Mouse (Mus musculus) adrenal gland, adult 8-10 months (tissue): ENCODE data around the gene Rpl41. TPM values are rescaled to one million over a fixed set of nuclear protein-coding genes. Genes with fewer than 3 reads are reported as not detected.

Source experiments
- DNase-seq: peaks from one replicate; pipeline ENCODE4 v3.0.0; 2022
- total RNA-seq, 4 experiments: library from RNA; stranded (reverse); gene quantifications; 2 replicates each; pipeline ENCODE4 v1.2.4; 2022

Gene Rpl41
- total RNA-seq, result 1,000 to 10,000 TPM; 2,263 to 2,673 (median 2,524) TPM

GRCm38 (mm10) chr10:128548947-128549681 lies at the start of gene Rpl41:
Gene Rpl41, minus strand, starts transcription at chr10:128549305.
- peak; percentile 93 for DNase-seq

DNA sequence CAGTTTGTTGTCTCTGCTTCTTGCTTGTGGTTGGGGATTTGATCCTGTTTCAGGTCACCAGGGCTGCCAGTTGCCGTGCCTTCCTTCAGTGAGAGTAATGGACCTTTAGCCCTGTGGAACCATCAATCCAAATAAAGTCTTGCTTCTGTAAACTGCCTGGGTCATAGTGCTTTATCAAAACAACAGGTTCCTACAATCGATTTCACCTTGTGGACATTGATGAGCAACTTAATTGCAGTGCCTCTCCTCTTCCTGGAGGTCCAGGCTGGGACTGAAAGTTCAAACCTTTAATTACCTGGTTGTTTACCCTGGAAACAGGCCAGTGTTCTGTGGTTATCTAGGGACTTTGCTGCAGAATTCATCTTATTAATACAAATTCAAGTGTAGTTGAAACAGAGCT lies 49.4 kb upstream of the Rpl41 start:
- DNase-seq, result no peak

DNA sequence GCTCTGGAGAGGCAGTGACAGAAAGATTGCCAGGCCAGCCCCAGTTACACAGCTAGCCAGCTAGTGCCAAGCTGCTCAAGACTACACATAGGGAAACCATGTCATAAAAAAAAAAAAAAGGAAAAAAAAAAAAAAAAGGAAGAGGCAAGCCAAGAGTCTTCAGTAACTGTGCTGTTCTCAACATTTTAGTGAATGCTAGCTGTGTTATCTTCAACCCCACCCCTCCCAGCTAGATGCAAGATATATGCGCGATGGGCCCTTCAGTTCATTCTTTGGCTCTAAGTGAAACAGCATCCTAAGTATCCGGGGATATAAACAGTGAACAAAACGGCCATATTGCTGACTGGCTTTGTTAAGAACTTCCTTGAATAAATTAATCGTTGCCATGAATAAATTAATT lies 43.7 kb upstream of the Rpl41 start:
- no peak for DNase-seq

DNA sequence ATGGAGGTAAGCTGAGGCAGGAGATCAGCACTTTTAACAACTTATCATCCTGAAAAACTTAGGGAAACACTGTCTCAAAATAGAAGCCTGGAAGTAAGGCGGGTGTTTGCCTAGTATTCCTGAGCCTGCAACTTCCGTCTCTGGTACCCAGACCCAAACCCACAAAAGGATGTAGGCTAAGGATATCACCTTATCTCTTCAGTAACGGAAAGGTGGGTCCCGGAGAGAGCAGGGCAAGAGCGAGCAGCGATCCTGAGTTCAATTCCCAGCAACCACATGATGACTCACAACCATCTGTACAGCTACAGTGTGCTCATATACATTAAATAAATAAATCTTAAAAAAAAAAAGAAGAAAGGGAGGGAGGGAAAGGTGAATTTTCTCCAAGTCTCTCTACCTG lies 42.3 kb upstream of the Rpl41 start:
- DNase-seq, result no peak

GRCm38 (mm10) chr10:128590193-128590690 lies 41.1 kb upstream of the Rpl41 start:
- no peak for DNase-seq

- peak; percentile 29 for DNase-seq
Observed at GRCm38 (mm10) chr10:128589464-128590192, 40.5 kb upstream of the Rpl41 start, which contains the start of gene Erbb3. Gene Erbb3, minus strand, starts transcription at chr10:128589652.

GRCm38 (mm10) chr10:128588775-128589463 lies 39.8 kb upstream of the Rpl41 start:
- no peak for DNase-seq

DNA sequence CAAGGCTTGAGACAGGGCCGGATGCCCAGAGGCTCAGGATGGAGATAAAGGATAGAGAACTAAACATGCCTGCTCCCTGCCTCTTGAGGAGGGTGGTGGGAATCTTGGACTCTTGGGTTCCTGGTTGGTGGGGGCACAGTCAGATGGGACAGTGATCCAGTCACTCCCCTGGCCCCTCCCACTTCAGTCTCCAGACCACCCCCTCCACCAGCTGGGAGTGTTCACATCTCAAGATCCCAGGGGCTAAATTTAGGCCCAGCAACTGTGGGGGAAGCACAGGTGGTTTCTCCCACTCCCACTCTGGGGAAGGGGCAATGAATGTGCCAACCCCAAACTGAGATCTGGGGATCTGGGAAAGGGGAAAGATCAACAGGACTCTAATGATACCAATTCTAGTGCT lies 39.0 kb upstream of the Rpl41 start:
- no peak for DNase-seq

DNA sequence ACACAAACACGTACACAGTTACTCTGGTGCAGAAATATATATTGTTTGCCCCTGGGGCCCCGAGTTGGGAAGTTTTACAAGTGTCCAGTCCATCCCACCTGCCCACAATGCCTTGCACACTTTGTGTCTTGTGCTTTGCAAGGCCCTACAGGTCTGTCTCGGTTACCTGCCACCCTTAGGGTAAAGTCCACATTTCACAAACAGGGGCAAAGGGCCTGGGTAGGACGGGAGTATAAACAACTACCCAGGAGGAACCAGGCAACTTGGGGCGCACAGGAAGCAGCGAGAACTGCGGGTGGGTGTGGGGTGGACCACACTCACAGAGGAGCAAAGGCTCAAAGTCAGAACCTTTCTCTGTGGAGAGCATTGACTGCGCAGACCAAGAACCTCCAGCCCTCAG lies 38.6 kb upstream of the Rpl41 start:
- DNase-seq, result no peak

GRCm38 (mm10) chr10:128587120-128587519 lies 38.0 kb upstream of the Rpl41 start:
- DNase-seq, result no peak

DNA sequence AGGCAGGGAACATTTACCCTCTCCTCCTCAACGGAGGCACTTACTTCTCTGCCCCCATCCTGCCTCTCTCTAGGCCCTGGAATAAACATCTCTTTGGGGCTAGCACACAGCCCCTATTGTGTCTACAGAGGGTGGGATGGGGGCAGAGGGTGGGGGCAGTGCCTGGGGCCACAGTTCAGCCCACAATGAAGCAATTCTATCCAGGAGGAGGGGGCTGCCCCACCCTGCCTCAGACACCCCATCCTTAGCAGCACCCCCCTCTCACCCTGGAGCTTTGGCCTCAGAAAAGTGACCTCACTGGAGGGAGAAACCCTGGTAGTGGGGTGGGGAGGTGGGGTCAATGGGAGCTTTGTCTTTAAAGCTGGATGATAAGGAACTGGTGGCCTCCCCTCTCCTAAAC lies 37.4 kb upstream of the Rpl41 start:
- DNase-seq, result no peak

DNA sequence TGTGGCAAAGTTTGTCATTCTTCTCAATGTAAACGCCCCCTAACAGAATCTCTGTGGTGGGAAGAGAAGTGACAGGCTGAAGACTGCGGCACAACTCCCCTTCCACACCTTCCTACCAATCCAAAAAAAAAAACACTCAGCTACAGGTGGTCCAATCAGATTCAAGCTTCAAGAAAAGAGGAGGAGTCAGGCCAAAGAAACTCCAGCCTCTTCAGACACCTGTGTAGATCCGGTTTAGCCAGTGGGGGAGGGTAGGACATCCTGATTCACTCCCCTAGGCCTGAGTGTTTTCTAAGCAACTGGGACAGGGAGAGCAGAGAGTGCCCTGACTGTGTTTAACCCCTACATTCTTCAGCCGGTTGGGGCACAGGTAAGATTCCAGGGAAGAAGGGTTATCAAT lies 35.3 kb upstream of the Rpl41 start:
- DNase-seq, result no peak

GRCm38 (mm10) chr10:128583644-128584043 lies 34.5 kb upstream of the Rpl41 start:
- peak; percentile 75 for DNase-seq

DNA sequence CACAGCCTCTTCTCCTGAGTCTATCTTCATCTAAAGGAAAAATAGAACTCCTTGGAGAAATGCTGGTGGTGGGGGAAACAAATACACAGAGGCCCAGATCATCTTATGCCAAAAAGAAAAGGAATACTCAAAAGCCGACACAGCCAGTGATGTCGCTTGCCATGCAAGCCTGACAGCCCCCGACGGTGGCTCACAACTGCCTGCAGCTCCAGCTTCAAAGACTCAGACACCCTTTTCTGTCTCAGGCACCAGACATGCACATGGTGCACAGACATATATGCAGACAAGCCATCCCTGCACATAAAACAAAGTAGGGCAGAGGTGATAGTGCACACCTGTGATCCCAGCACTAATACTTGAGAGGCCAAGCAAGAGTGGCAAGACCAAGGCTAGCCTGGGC lies 30.6 kb upstream of the Rpl41 start:
- no peak for DNase-seq

DNA sequence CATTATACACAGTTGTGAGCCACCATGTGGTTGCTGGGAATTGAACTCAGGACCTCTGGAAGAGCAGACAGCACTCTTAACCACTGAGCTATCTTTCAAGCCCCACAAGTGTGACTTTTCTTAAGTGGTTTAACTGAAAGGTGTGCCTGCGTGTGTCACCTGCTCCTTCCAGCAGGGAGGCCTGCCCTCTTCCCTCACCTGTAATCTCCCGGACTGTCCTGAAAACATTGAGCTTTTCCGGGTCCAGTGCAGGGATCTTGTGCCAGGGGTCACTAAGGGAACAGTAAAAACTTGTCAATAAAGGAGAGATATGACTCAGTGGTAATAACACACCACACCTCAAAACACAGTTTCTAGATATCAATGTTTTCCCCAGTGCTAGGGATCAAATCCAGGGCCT lies 30.2 kb upstream of the Rpl41 start:
- no peak for DNase-seq

GRCm38 (mm10) chr10:128578330-128578729 lies 29.2 kb upstream of the Rpl41 start:
- DNase-seq, result no peak

GRCm38 (mm10) chr10:128575063-128575462 lies 26.0 kb upstream of the Rpl41 start:
- no peak for DNase-seq

DNA sequence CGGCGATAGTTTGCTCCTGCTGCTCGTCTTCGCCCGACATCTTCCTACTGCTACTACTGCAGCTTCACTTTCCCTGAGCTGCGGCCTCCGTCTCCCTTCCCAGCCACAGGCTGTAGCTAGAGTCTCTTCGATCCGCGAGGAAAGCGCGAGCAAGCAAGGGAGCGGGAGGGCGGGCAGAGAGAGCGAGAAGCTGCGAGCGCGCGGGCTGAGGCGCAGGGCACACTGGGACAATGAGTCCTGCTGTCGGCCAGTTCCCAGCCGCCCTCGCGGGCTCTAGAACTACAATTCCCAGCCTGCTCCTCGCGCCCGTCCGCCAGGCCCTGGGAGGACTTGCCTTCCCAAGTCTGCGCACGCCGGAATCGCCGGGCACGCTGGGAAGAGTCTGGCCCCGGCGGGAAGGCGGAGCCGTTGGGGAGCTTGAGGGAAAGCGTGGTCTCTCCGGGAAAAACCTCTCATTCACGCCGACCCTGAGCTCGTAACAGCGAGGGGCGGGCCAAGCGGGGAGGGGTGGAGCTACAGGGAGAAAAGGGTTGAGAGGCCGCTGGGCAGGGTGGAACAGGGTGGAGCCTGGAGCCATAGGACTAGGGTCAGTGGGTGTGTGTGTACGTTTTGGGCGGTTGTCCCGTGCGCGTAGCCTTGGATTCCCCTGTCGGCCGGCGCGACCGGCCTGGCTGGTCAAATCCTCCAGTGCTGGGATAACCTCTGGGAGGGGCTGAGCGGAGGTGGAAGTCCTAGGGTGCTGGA lies 16.9 kb upstream of the Rpl41 start, which contains the start of gene Pa2g4:
TSS of gene Pa2g4 (minus strand) at position 200 of the 744 bp plus-strand sequence.
- DNase-seq, result peak; percentile 99

GRCm38 (mm10) chr10:128565206-128565787 lies 16.2 kb upstream of the Rpl41 start:
- no peak for DNase-seq

- no peak for DNase-seq
Observed at GRCm38 (mm10) chr10:128563544-128563943, 14.4 kb upstream of the Rpl41 start.

DNA sequence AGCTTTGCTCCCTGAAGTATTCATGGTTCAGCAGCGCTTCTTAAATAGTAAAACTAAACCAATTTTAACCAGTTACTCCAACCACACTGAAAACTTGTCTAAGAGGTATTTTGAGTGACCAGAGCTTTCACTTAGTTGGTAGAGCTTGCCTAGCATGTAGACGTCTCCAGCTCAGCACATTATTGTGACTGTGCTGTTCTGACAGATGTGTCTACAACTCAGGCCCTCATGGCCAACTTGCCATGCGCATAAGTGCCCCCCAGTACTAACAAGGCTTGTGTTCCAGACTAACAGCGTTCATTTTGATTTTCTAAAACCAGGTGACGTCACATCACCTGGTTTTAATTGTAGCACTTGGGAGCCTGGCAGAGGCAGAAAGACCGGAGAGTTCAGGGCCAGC lies 7.9 kb upstream of the Rpl41 start:
- no peak for DNase-seq

DNA sequence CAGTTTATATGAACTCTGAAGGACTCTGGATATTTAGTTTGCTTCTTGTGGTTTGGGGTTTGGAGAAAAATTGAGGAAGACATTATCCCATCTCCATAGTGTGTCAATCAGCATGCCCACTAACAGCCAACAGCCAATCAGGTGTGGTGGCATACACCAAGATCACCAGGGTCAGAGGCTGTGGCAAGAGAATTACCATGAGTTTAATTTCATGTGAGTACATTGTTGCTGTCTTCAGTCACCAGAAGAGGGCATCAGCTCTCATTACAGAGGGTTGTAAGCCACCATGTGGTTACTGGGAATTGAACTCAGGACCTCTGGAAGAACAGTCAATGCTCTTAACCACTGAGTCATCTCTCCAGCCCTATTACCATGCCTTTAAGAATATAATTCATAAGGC lies 7.2 kb upstream of the Rpl41 start:
- DNase-seq, result no peak
